Mouse (Mus musculus) testis, postnatal 10 days (tissue): Measurements from ENCODE around the gene Ttbk2.

Experiments used
- DNase-seq: peaks from one replicate; pipeline ENCODE4 v3.0.0; 2021; ENCODE audit warnings: low spot score

The Ttbk2 gene

GRCm38 (mm10) chr2:120745496-120745895 lies 104.9 kb downstream of the Ttbk2 start:
- DNase-seq, result no peak

- no peak for DNase-seq
These were observed 118.4 kb downstream of the Ttbk2 start for GRCm38 (mm10) chr2:120731877-120732530.

- DNase-seq, result peak; percentile 97
These were observed 119.1 kb downstream of the Ttbk2 start for GRCm38 (mm10) chr2:120731167-120731862.

GRCm38 (mm10) chr2:120730639-120731166 lies 119.7 kb downstream of the Ttbk2 start:
- DNase-seq, result no peak

GRCm38 (mm10) chr2:120729775-120730585 lies 120.4 kb downstream of the Ttbk2 start:
- peak; percentile 65 for DNase-seq

- peak; percentile 43 for DNase-seq
These were observed 126.2 kb downstream of the Ttbk2 start for GRCm38 (mm10) chr2:120724176-120724575.

- DNase-seq, result peak; percentile 43
These were observed 126.8 kb downstream of the Ttbk2 start for GRCm38 (mm10) chr2:120723621-120724020.

GRCm38 (mm10) chr2:120722491-120722890 lies 127.9 kb downstream of the Ttbk2 start:
- peak; percentile 66 for DNase-seq

GRCm38 (mm10) chr2:120721911-120722310 lies 128.5 kb downstream of the Ttbk2 start:
- DNase-seq, result peak; percentile 28

GRCm38 (mm10) chr2:120720821-120721220 lies 129.6 kb downstream of the Ttbk2 start:
- peak; percentile 41 for DNase-seq

- no peak for DNase-seq
These were observed 131.9 kb downstream of the Ttbk2 start for GRCm38 (mm10) chr2:120718496-120718895.

- DNase-seq, result no peak
These were observed 137.0 kb downstream of the Ttbk2 start for GRCm38 (mm10) chr2:120713441-120713840.

GRCm38 (mm10) chr2:120710948-120711347 lies 139.5 kb downstream of the Ttbk2 start:
- DNase-seq, result no peak

GRCm38 (mm10) chr2:120710154-120710553 lies 140.2 kb downstream of the Ttbk2 start:
- no peak for DNase-seq

GRCm38 (mm10) chr2:120707041-120707440 lies 143.4 kb downstream of the Ttbk2 start:
- no peak for DNase-seq

- no peak for DNase-seq
These were observed 147.7 kb downstream of the Ttbk2 start for GRCm38 (mm10) chr2:120702675-120703074.

- DNase-seq, result no peak
These were observed 150.0 kb downstream of the Ttbk2 start for GRCm38 (mm10) chr2:120700379-120700885.

- no peak for DNase-seq
These were observed 152.6 kb downstream of the Ttbk2 start for GRCm38 (mm10) chr2:120697767-120698166.
